Mouse (Mus musculus) megakaryocyte-erythroid progenitor cell, adult 5-6 weeks (primary cell): Measurements from ENCODE around the gene Accsl. TPM values are rescaled to one million over a fixed set of nuclear protein-coding genes. Genes with fewer than 3 reads are reported as not detected.

Experiments used
- ATAC-seq: replicated peaks from 2 replicates; pipeline ENCODE4 v1.8.0; 2016; ENCODE audit warnings: mild to moderate bottlenecking, inconsistent platforms; ENCODE audit not compliant: severe bottlenecking, poor library complexity, low FRiP score, low TSS enrichment
- total RNA-seq, 2 experiments: library from RNA; stranded (forward) in 1 of 2; stranded (reverse) in 1 of 2; fragments of 200-1000, 215-1000 nt in 1 of 2; fragments of >200 nt in 1 of 2; fragmentation: Nextera tagmentation in 1 of 2; gene quantifications; 2 replicates each; pipeline ENCODE4 v1.2.3; 2014 to 2017

Accsl gene
- total RNA-seq (2014; fragmentation: Nextera tagmentation): not detected in 2 replicates
- not detected in 2 replicates for total RNA-seq (2017)

DNA sequence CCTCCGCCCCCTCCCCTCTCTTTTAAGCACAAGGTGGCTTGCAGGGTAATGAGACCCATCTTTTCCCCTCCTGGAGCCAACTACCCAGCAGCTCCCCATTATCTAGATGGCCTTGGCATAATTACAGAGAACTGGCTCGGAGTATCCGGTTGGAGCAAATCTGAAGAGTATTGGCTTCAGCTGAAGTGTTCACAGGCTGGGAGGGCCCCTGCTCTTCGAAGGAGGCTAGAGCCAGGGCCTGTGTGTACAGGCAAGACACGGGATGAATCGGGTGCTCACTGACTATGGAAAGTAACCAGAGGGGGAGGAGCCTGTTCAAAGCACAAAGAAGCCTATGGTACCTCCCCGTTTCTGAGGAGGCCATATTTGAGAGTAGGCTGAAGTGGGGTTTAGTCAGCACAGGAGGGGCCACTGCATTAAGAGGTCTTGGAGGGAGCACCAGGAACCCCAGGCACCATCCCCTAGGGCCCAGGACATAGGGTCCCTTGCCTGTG is at the start of gene Accsl:
Gene Accsl (minus strand): TSS at position 51 of the 494 bp plus-strand sequence.
- no peak for ATAC-seq

- no peak for ATAC-seq
Observed at GRCm38 (mm10) chr2:93913552-93913951, 44.6 kb upstream of the Accsl start.

DNA sequence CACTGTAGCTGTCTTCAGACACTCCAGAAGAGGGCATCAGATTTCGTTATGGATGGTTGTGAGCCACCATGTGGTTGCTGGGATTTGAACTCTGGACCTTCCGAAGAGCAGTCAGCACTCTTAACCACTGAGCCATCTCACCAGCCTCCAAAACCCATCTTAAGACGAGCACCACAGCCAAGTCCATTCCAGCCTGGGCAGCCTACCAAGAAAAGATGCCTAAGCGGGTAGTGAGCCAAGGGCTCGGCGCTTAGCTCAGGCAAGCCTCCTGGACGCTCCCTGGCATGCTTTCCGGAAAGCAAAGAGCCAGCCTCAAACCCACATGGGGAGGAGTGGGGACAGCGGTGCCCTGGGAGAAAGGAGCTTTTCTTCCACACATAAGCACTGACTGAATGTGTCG is 43.0 kb upstream of the Accsl start:
- no peak for ATAC-seq

DNA sequence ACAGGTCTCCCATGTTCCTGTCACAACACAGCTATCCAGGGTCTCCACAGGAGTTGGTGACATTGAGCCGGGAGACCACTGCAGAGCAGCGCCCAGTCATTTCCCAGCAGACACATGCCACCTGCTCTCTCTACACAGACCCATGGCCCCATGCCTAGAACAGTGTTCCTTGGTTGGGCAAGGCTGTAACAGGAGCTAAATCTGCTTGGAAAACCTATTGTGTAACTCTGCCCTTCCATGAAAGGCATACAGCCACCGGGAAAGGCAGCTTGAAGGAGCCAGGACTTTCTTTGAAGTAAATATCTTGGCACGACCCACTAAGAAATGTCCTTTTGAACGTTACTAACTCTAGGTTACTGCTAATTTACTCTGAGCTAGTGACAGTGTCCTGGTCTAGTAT is 40.8 kb upstream of the Accsl start:
- no peak for ATAC-seq

DNA sequence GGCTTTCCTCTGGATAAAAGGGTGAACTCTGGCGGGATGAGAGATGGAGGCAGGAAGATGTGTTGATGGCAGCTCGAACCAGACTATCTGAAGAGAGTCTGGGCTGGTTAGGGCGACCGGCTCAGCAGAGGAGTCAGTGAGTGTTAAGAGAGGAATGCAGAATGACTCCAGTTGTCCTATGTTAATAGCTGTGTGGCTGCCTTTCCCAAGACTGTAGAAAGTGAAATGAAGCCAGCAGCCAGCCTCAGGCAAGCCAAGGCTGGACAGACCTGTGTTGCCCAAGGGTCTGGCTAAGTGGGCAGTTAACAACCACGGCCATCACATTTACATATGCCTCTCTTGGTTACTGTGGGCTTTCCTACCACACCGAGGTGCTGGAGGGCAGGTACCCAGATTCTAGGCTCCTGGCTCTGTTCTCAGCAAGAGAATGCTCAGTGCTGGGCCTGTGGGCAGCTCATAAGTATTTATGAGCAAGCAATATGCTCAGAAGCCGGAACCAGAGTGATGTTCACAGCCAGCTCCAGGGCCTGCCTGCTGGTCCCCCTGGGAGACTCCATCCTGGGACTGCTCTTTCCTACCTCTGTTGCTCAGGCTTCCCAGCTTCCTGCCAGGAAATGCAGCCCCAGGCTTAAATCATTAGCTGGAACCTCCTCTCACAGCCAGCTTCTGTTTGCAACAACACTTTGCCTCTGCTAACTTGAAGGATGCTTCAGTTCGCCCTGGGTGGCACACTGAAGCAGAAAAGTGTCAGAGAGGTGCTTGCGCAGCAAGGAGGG is 38.8 kb upstream of the Accsl start:
- no peak for ATAC-seq

DNA sequence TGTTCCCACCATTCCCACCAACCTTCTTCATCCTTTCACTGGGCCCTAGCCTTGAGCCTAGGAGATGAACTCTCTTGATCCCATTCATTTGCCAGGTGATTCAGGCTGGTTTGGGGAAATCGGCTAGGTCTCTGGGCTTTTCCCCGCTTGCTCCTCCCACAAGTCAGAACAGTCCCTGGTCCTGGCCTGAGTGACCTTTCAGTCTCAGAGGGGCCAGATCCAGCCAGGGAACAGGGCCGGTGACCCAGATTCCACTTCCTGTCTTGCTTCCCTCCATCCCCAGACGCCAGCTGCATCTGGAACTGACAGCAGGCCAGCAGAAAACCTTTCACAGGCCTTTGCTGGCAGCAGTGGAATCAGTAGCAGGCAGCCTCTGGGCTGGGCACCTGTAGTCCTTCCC is 37.4 kb upstream of the Accsl start:
- ATAC-seq: no peak

GRCm38 (mm10) chr2:93903415-93903814 is 34.5 kb upstream of the Accsl start:
- ATAC-seq: no peak

DNA sequence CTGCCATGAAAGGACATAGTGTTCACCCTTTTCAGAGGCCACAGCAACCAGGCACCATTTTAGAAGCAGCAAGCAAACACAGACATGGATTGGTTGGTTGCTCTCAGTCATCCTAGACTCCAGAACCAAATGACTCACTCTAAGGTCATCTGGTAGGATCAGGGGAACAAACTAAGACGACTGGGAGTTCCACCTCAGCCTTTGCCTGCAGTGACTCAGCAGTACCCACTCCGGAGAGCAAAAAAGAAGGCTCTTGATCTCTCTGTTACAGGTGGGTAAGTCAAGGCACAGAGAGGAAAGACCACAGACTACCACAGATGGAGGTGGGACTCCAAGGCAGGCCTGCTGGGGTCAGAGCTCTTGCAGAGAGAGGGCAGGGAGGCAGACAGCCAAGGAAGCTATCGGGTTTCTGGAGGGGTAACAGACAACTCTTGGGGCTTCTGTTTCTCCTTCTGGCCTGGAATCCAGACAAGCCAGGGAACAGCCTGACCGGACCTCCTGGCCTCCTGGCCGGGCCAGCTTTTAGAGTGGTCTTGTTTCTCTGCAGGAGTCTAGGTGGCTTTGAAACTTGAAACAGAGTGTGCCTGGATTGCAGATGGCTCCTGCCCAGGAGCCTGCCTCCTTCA is 33.8 kb upstream of the Accsl start:
- no peak for ATAC-seq

- ATAC-seq: no peak
Observed at GRCm38 (mm10) chr2:93899397-93900380, 30.7 kb upstream of the Accsl start.

- ATAC-seq: no peak
Observed at GRCm38 (mm10) chr2:93891611-93892280, 22.8 kb upstream of the Accsl start.

DNA sequence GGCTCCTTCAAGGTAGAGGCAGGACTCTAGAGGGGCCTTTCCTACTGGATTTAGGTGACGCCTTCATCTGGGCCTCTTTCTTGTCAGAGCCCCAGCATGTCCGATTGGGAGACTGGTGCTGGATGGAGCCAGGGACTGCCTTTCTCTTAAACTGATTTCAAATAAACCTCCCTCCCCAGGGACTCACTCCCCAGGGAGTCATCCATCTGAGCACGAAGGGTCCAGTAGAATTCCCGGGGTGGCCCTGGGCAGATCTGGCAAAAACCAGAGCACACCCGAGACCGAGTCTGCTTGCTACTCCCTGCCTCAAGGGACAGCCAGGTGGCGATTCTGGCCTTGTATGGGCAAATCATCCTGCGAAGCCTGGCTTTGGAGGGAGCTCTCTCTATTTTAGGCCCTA is 21.2 kb upstream of the Accsl start:
- ATAC-seq: no peak

DNA sequence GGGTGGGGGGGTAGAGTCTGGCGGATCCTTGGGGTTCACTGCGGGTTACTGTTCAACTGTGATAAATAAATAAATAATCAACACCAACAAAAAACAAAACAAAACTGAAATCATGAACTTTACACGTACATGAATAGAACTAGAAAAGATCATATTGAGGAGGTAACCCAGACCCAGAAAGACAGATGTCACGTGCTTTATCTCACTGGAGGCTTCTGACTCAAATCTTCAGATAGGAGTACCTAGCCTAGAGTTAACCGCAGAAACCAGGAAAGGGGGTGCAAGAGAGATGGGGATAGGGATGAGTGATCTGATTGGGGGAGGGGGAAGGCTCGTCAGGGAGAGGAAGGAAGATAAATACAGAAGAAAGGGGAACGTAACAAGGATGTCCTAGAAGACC is 20.1 kb upstream of the Accsl start:
- no peak for ATAC-seq

DNA sequence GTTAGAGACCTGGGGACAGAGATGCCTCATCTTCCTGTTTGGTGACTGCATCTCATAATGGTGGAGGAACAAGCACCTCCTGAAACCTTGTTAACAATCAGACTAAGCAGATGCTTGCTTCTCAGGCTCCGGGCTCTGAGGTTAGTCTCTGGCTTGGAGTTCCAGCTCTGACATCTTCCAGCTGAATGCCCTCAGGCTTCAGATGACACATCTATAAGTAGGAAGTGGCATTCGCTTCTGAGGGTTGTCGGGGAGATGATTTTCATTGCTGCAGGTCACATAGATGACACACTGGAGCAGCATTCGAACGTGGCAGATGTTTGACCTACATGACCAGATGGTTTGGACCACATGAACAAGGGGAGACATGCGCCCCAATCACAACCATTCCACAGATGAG is 19.4 kb upstream of the Accsl start:
- ATAC-seq: no peak

- ATAC-seq: no peak
Observed at GRCm38 (mm10) chr2:93887273-93887672, 18.3 kb upstream of the Accsl start.

GRCm38 (mm10) chr2:93886013-93886794 is 17.2 kb upstream of the Accsl start:
- ATAC-seq: no peak

DNA sequence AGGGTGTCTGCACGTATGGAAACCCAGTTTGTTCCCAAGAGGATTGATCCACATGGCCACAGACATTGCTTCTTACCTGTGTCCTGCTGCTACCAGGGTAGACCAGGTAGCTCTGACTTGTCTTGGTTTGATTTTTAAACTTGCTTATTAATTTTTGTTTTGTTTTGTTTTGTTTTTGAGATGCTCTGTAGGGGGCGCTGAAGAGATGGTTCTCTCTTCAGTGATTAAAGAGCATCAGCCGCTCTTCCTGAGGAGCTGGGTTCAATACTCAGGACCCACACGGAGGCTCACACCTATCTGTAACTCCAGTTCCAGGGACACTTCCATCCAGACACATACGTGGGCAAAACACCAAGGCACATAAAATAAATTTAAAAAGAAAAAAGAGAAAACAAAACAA is 14.1 kb upstream of the Accsl start:
- no peak for ATAC-seq

GRCm38 (mm10) chr2:93881640-93882367 is 12.8 kb upstream of the Accsl start:
- no peak for ATAC-seq

GRCm38 (mm10) chr2:93880981-93881380 is 12.0 kb upstream of the Accsl start:
- no peak for ATAC-seq
